Mouse (Mus musculus) natural killer cell, adult 2 months (primary cell): Measurements from ENCODE around the gene Mfsd4a.
A peak's percentile ranks its signal among the peaks of the same experiment; 100 is the strongest.

Source experiments
- DNase-seq, 2 experiments: peaks; one replicate each; pipeline ENCODE4 v3.0.0; 2022; ENCODE audit warnings: low spot score in 2 of 2

Mfsd4a gene

GRCm38 (mm10) chr1:132016691-132017090 lies 51.2 kb downstream of the Mfsd4a start:
- DNase-seq: no peak

GRCm38 (mm10) chr1:132014800-132015199 lies 53.1 kb downstream of the Mfsd4a start:
- DNase-seq: no peak

GRCm38 (mm10) chr1:132012861-132013260 lies 55.0 kb downstream of the Mfsd4a start:
- DNase-seq: no peak

- peak; percentile 42 to 68 for DNase-seq
Observed at GRCm38 (mm10) chr1:132011785-132012184, 56.1 kb downstream of the Mfsd4a start.

GRCm38 (mm10) chr1:132010632-132011501 lies 57.0 kb downstream of the Mfsd4a start:
- DNase-seq: peak; percentile 83 to 86

- DNase-seq: no peak
Observed at GRCm38 (mm10) chr1:132008881-132009644, 58.8 kb downstream of the Mfsd4a start.

- peak; percentile 95 for DNase-seq
Observed at GRCm38 (mm10) chr1:132007828-132008827, 59.7 kb downstream of the Mfsd4a start.

- peak; percentile 86 to 90 for DNase-seq
Observed at GRCm38 (mm10) chr1:132007282-132007815, 60.5 kb downstream of the Mfsd4a start, which contains the start of gene Elk4. Gene Elk4 (plus strand): TSS chr1:132007607.

- no peak for DNase-seq
Observed at GRCm38 (mm10) chr1:132006721-132007120, 61.1 kb downstream of the Mfsd4a start.

GRCm38 (mm10) chr1:132006046-132006445 lies 61.8 kb downstream of the Mfsd4a start:
- DNase-seq: no peak

- no peak for DNase-seq
Observed at GRCm38 (mm10) chr1:132005466-132005865, 62.4 kb downstream of the Mfsd4a start.

GRCm38 (mm10) chr1:132004574-132005180 lies 63.2 kb downstream of the Mfsd4a start:
- no peak for DNase-seq

- DNase-seq: no peak
Observed at GRCm38 (mm10) chr1:132003817-132004216, 64.0 kb downstream of the Mfsd4a start.

GRCm38 (mm10) chr1:132003111-132003510 lies 64.8 kb downstream of the Mfsd4a start:
- DNase-seq: no peak

GRCm38 (mm10) chr1:132001880-132002330 lies 66.0 kb downstream of the Mfsd4a start:
- DNase-seq: no peak

- no peak for DNase-seq
Observed at GRCm38 (mm10) chr1:132000506-132000905, 67.4 kb downstream of the Mfsd4a start.

GRCm38 (mm10) chr1:131995062-131995461 lies 72.8 kb downstream of the Mfsd4a start:
- DNase-seq: peak; percentile 58 to 78

- DNase-seq: no peak
Observed at GRCm38 (mm10) chr1:131993169-131994040, 74.5 kb downstream of the Mfsd4a start.

GRCm38 (mm10) chr1:131992561-131993001 lies 75.3 kb downstream of the Mfsd4a start:
- no peak for DNase-seq
